Mouse (Mus musculus): ENCODE results near the gene Pqlc2.

DNA sequence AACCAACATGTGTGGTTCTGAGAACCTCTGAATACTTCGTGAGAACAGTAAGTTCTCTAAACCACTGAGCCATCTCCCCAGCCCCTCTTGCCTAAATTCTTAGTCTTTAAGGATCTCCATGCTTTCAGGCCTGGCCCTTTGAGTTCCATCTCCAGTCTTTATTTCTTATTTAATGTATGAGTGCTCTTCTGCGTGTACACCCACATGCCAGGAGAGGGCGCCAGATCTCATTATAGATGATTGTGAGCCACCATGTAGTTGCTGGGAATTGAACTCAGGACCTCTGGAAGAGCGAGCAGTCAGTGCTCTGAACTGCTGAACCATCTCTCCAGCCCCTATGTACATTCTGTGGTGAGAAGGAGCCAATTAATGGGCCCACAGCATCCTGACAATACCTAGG is 2.1 kb upstream of the Pqlc2 start:
- TF ChIP-seq CTCF (IDR thresholded peaks at IDR 0.05; ENCODE audit: low read depth) (peak; percentile 73), EP300 (optimal IDR thresholded peaks at IDR 0.05) (no peak)

All from stomach, postnatal 0 days (tissue).